Mouse (Mus musculus): ENCODE results near the gene Gm28308. TPM values are rescaled to one million over a fixed set of nuclear protein-coding genes. Genes with fewer than 3 reads are reported as not detected.
A peak's percentile ranks its signal among the peaks of the same experiment; 100 is the strongest.

The Gm28308 gene
- polyA plus RNA-seq, 2 experiments: 1.1 to 3.2 TPM

DNA sequence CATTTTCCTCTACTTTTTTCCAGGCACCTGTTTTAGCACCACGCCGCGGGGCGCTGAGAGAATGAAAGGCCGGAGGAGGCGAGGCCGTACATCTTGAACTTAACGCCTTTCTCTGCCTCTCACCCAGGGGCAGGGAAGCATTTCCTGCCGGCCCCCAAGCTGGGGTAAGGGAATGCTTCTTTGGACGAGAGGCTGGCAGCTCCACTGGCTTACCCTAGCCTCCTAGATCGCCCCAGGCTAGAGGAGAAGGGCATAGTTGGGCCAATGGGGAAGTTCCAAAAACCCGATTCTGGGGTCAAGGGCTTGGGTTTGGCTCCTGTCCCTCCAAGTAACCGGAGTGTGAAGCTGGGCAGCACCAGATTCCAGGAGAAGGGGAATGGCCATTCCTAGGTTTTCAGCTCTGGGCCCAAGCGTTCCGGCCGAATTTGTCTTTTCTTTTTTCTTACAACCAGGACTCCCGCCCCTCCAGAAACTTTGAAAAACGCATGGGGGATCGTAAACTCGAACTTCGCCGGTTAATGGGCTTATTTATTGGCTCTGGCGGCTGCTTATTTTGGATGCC lies 19.9 kb upstream of the Gm28308 start:
- Histone ChIP-seq H3K4me1 (ENCODE audit: control insufficient read depth, insufficient read depth, low read length) (peaks cover 21% of the 10 kb centered on the region), H3K36me3 (ENCODE audit: control insufficient read depth, insufficient read depth, low read length) (peaks cover 60% of the 10 kb centered on the region), H3K9me3 (ENCODE audit: control insufficient read depth, low read length) (no peaks in the 10 kb centered on the region), H3K9ac (ENCODE audit: low read depth, low read length, severe bottlenecking) (peak overlapping the region; percentile 100), H3K4me3 (replicated peaks; ENCODE audit: low read length) (peak overlapping the region; percentile 90), H3K27me3 (ENCODE audit: control insufficient read depth, insufficient read depth, low read length) (no peaks in the 10 kb centered on the region), H3K4me2 (replicated peaks; ENCODE audit: low read depth, low read length, severe bottlenecking) (peak overlapping the region; percentile 96), H3K27ac (replicated peaks; ENCODE audit: low read depth, low read length) (peak overlapping the region; percentile 99)
- peak; percentile 82 for DNase-seq (ENCODE audit: low spot score)
- TF ChIP-seq POLR2A (IDR thresholded peaks at IDR 0.05; ENCODE audit: borderline replicate concordance, extremely low read depth, insufficient read depth, insufficient read length): no peak
- ATAC-seq (ENCODE audit: low FRiP score, low read depth): no peak
- WGBS: under 1% methylated on average over 23 of the region's 23 CpGs

DNA sequence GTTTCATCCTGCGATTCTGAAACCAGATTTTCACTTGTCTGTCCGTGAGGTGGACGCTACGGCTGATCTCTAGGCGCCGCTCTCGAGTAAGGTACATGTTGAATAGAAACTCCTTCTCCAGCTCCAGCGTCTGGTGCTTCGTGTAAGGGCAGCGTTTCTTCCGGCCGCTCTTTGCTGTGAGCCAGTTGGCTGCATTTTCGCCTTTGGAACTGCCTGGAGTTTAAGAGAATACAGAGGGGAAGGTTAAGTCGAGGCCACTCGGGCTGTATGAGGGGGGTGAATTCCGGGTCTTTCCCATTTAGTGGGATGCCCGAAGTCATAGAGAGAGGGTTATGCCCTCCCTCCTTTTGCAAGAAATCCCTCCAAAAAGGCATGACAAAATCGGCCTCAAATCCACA lies 19.4 kb upstream of the Gm28308 start:
- Histone ChIP-seq H3K4me1 (ENCODE audit: control insufficient read depth, insufficient read depth, low read length) (peaks cover 23% of the 10 kb centered on the region), H3K4me3 (replicated peaks; ENCODE audit: low read length) (peak overlapping the region; percentile 90), H3K9me3 (ENCODE audit: control insufficient read depth, low read length) (no peaks in the 10 kb centered on the region), H3K36me3 (ENCODE audit: control insufficient read depth, insufficient read depth, low read length) (peaks cover 60% of the 10 kb centered on the region), H3K27me3 (ENCODE audit: control insufficient read depth, insufficient read depth, low read length) (no peaks in the 10 kb centered on the region), H3K9ac (ENCODE audit: low read depth, low read length, severe bottlenecking) (peak overlapping the region; percentile 100), H3K4me2 (replicated peaks; ENCODE audit: low read depth, low read length, severe bottlenecking) (peak overlapping the region; percentile 96), H3K27ac (replicated peaks; ENCODE audit: low read depth, low read length) (peak overlapping the region; percentile 99)
- WGBS: under 1% methylated on average over 18 of the region's 18 CpGs
- no peak for TF ChIP-seq POLR2A (IDR thresholded peaks at IDR 0.05; ENCODE audit: borderline replicate concordance, extremely low read depth, insufficient read depth, insufficient read length)
- ATAC-seq (ENCODE audit: low FRiP score, low read depth) (no peak), DNase-seq (ENCODE audit: low spot score) (peak; percentile 45)

DNA sequence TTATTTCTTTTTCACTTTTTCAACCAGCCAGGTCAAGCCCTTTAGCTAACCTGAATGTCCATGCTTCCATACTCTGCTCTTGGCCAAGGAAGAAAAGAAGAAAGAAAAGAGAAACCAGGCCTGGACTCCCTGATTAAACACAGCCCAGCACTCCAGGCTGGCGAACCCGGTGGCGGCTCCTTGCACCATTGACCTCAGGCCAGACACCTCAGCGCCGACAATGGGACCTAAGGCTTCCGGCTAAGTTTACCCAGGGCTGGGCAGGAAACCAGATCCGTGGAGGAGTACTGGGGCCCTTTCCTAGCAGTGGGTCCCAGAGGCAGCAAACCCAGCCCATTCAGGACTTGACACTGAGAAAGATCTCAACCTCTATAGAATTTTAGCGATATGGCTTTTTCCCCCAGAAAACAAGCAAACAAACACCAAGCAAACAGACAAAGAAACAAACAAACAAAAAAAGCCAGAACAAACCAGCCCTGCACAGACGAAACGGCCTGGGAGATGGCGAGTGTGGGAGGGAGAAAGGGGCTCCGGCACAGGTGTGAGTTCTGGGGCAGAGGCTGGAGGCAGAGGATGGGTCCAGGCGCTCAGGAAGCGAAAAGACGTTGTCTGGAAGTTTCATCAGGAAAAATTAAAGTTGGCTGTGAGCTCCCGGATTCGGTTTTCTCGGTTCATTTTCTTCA lies 18.9 kb upstream of the Gm28308 start:
- Histone ChIP-seq H3K9me3 (ENCODE audit: control insufficient read depth, low read length) (no peaks in the 10 kb centered on the region), H3K9ac (ENCODE audit: low read depth, low read length, severe bottlenecking) (peak overlapping the region; percentile 100), H3K36me3 (ENCODE audit: control insufficient read depth, insufficient read depth, low read length) (peaks cover 60% of the 10 kb centered on the region), H3K27ac (replicated peaks; ENCODE audit: low read depth, low read length) (peak overlapping the region; percentile 99), H3K27me3 (ENCODE audit: control insufficient read depth, insufficient read depth, low read length) (no peaks in the 10 kb centered on the region), H3K4me2 (replicated peaks; ENCODE audit: low read depth, low read length, severe bottlenecking) (peak overlapping the region; percentile 96), H3K4me3 (replicated peaks; ENCODE audit: low read length) (peak overlapping the region; percentile 90), H3K4me1 (ENCODE audit: control insufficient read depth, insufficient read depth, low read length) (peaks cover 28% of the 10 kb centered on the region)
- ATAC-seq (ENCODE audit: low FRiP score, low read depth) (no peak), DNase-seq (ENCODE audit: low spot score) (peak; percentile 29)
- TF ChIP-seq POLR2A (IDR thresholded peaks at IDR 0.05; ENCODE audit: borderline replicate concordance, extremely low read depth, insufficient read depth, insufficient read length): no peak
- WGBS: under 1% methylated on average over 18 of the region's 18 CpGs

DNA sequence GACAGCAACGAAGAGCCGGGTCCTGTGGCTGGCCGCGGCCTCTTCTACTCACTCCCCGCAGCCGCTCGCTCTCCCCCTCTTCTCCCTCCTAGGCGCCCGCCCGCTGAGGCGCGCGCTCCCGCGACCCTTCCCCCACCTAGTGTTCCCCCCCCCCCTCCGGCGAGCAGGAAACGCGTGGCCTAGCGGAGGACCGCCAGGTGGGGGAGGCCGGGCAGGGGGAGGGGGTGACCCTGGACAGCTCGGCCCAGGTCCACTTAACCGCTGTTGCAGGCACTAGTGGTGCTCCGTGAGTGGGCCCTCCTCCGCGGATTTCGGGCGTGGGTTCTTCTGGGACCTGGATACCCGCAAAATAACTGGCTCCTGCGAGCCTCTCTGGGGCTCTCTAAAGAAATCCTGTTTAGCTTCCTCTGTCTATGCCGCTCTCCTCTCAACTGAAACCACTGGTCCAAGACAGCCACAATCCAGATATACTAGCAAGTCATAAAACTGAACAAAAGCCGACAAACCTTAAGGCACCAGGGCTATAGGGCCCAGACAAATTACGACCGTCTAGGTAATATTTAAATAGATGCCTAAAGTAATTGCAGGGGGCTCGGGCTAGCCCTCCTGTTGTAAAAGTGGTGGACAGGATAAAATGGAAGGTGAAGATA lies 17.5 kb upstream of the Gm28308 start, which contains the start of gene Hoxa9:
Hoxa9 (minus strand) TSS at position 574 of the 650 bp plus-strand sequence.
- H3K36me3 ChIP-seq (ENCODE audit: control insufficient read depth, insufficient read depth, low read length): peaks cover 58% of the 10 kb centered on the region

More for the DNA sequence above, 17.5 kb upstream of the Gm28308 start, which contains the start of gene Hoxa9:
- 0 out of 2 replicates have a peak, but pooled peaks have one; percentile 13 for TF ChIP-seq POLR2A (IDR thresholded peaks at IDR 0.05; ENCODE audit: borderline replicate concordance, extremely low read depth, insufficient read depth, insufficient read length)
- peak within 1 kb of the TSS; percentile 96 for H3K4me2 ChIP-seq (replicated peaks; ENCODE audit: low read depth, low read length, severe bottlenecking)
- peak within 1 kb of the TSS; percentile 99 for H3K27ac ChIP-seq (replicated peaks; ENCODE audit: low read depth, low read length)
- peaks cover 20% of the 10 kb centered on the region for H3K4me1 ChIP-seq (ENCODE audit: control insufficient read depth, insufficient read depth, low read length)
- H3K27me3 ChIP-seq (ENCODE audit: control insufficient read depth, insufficient read depth, low read length): no peaks in the 10 kb centered on the region
- H3K4me3 ChIP-seq (replicated peaks; ENCODE audit: low read length): peak within 1 kb of the TSS; percentile 90
- ATAC-seq (ENCODE audit: low FRiP score, low read depth) (peak; percentile 28), DNase-seq (ENCODE audit: low spot score) (peak; percentile 44)
- 1% methylated on average over 15 of the region's 36 CpGs for WGBS
- H3K9me3 ChIP-seq (ENCODE audit: control insufficient read depth, low read length): no peaks in the 10 kb centered on the region
- peak within 1 kb of the TSS; percentile 100 for H3K9ac ChIP-seq (ENCODE audit: low read depth, low read length, severe bottlenecking)
